Mouse (Mus musculus): ENCODE measurements around the gene Psmb8.
"Not testable (repeated sequence)": the region's sequence is repeated elsewhere in the genome, so short reads cannot be mapped to it uniquely, and the experiment has no call there.

Gene Psmb8

GRCm38 (mm10) chr17:34213936-34214335, 16.4 kb downstream of the Psmb8 start:
- DNase-seq (ENCODE audit: low spot score) = no peak

GRCm38 (mm10) chr17:34215176-34215575, 17.7 kb downstream of the Psmb8 start:
- no peak for DNase-seq (ENCODE audit: low spot score)

- DNase-seq (ENCODE audit: low spot score) = no peak
These were observed 19.9 kb downstream of the Psmb8 start for GRCm38 (mm10) chr17:34217216-34217928.

GRCm38 (mm10) chr17:34217986-34218385, 20.5 kb downstream of the Psmb8 start:
- DNase-seq (ENCODE audit: low spot score) = no peak

- DNase-seq (ENCODE audit: low spot score) = no peak
These were observed 21.2 kb downstream of the Psmb8 start for GRCm38 (mm10) chr17:34218675-34219074.

GRCm38 (mm10) chr17:34219096-34219495, 21.6 kb downstream of the Psmb8 start:
- not testable (repeated sequence) for DNase-seq (ENCODE audit: low spot score)

GRCm38 (mm10) chr17:34219801-34220200, 22.3 kb downstream of the Psmb8 start:
- DNase-seq (ENCODE audit: low spot score) = not testable (repeated sequence)

- DNase-seq (ENCODE audit: low spot score) = not testable (repeated sequence)
These were observed 22.9 kb downstream of the Psmb8 start for GRCm38 (mm10) chr17:34220401-34220800.

- no peak for DNase-seq (ENCODE audit: low spot score)
These were observed 27.3 kb downstream of the Psmb8 start for GRCm38 (mm10) chr17:34224816-34225215.

- DNase-seq (ENCODE audit: low spot score) = no peak
These were observed 27.9 kb downstream of the Psmb8 start for GRCm38 (mm10) chr17:34225426-34225825.

GRCm38 (mm10) chr17:34225911-34226310, 28.4 kb downstream of the Psmb8 start:
- not testable (repeated sequence) for DNase-seq (ENCODE audit: low spot score)

- not testable (repeated sequence) for DNase-seq (ENCODE audit: low spot score)
These were observed 33.5 kb downstream of the Psmb8 start for GRCm38 (mm10) chr17:34230971-34231370.

GRCm38 (mm10) chr17:34232021-34232420, 34.5 kb downstream of the Psmb8 start:
- not testable (repeated sequence) for DNase-seq (ENCODE audit: low spot score)

GRCm38 (mm10) chr17:34234926-34235325, 37.4 kb downstream of the Psmb8 start:
- DNase-seq (ENCODE audit: low spot score) = no peak

GRCm38 (mm10) chr17:34236691-34237090, 39.2 kb downstream of the Psmb8 start:
- DNase-seq (ENCODE audit: low spot score) = no peak

- DNase-seq (ENCODE audit: low spot score) = no peak
These were observed 40.2 kb downstream of the Psmb8 start for GRCm38 (mm10) chr17:34237741-34238140.

- no peak for DNase-seq (ENCODE audit: low spot score)
These were observed 41.2 kb downstream of the Psmb8 start, which contains the start of gene H2-Ob for GRCm38 (mm10) chr17:34238706-34239105. H2-Ob (plus strand) TSS chr17:34238903.

GRCm38 (mm10) chr17:34239601-34240041, 42.1 kb downstream of the Psmb8 start:
- no peak for DNase-seq (ENCODE audit: low spot score)

- no peak for DNase-seq (ENCODE audit: low spot score)
These were observed 42.8 kb downstream of the Psmb8 start for GRCm38 (mm10) chr17:34240366-34240765.

- no peak for DNase-seq (ENCODE audit: low spot score)
These were observed 43.4 kb downstream of the Psmb8 start for GRCm38 (mm10) chr17:34240916-34241315.

GRCm38 (mm10) chr17:34244656-34245055, 47.1 kb downstream of the Psmb8 start:
- no peak for DNase-seq (ENCODE audit: low spot score)

GRCm38 (mm10) chr17:34247047-34247446, 49.5 kb downstream of the Psmb8 start:
- no peak for DNase-seq (ENCODE audit: low spot score)

- DNase-seq (ENCODE audit: low spot score) = no peak
These were observed 51.2 kb downstream of the Psmb8 start for GRCm38 (mm10) chr17:34248764-34249163.

GRCm38 (mm10) chr17:34249361-34249760, 51.8 kb downstream of the Psmb8 start:
- no peak for DNase-seq (ENCODE audit: low spot score)

Measured in yolk sac, embryonic 10.5 days (tissue).